Mouse (Mus musculus): ENCODE measurements at regions not wholly inside any gene's neighbourhood (a gene's known extent, or its start where the extent isn't known, plus 50 kb on each side); places are given as distances from the start of the nearest gene placed in this dataset.

GRCm38 (mm10) chr3:81375990-81376389 lies 339.8 kb downstream of the Pdgfc start:
- TF ChIP-seq CTCF (IDR thresholded peaks at IDR 0.05; ENCODE audit: low read depth) (no peak), EP300 (IDR thresholded peaks at IDR 0.05; ENCODE audit: low read depth) (no peak)
- no peak overlapping the region for H3K9ac ChIP-seq (replicated peaks; ENCODE audit: low read depth, low read length)
- no peak for ATAC-seq (ENCODE audit: insufficient read depth, low read depth)
- H3K27ac ChIP-seq (ENCODE audit: low read depth), result no peak overlapping the region
- 20% methylated on average over 2 of the region's 2 CpGs for WGBS
- H3K9me3 ChIP-seq (replicated peaks; ENCODE audit: control insufficient read depth, low read length), result no peaks in the 10 kb centered on the region
- no peak overlapping the region for H3K4me3 ChIP-seq (ENCODE audit: low read depth, low read length)
- no peaks in the 10 kb centered on the region for H3K27me3 ChIP-seq (ENCODE audit: control insufficient read depth, insufficient read depth, low read length)
- DNase-seq (ENCODE audit: low spot score), result no peak
- no peaks in the 10 kb centered on the region for H3K36me3 ChIP-seq (replicated peaks; ENCODE audit: control insufficient read depth, insufficient read depth, low read length)
- H3K4me1 ChIP-seq (ENCODE audit: control insufficient read depth, insufficient read depth), result no peaks in the 10 kb centered on the region
- H3K4me2 ChIP-seq (ENCODE audit: low read depth, low read length), result no peak overlapping the region

GRCm38 (mm10) chr3:81377466-81377865 lies 341.2 kb downstream of the Pdgfc start:
- ATAC-seq (ENCODE audit: insufficient read depth, low read depth), result no peak
- Histone ChIP-seq H3K36me3 (replicated peaks; ENCODE audit: control insufficient read depth, insufficient read depth, low read length) (no peaks in the 10 kb centered on the region), H3K4me2 (ENCODE audit: low read depth, low read length) (no peak overlapping the region), H3K4me1 (ENCODE audit: control insufficient read depth, insufficient read depth) (no peaks in the 10 kb centered on the region), H3K4me3 (ENCODE audit: low read depth, low read length) (no peak overlapping the region), H3K9me3 (replicated peaks; ENCODE audit: control insufficient read depth, low read length) (no peaks in the 10 kb centered on the region), H3K27ac (ENCODE audit: low read depth) (no peak overlapping the region), H3K9ac (replicated peaks; ENCODE audit: low read depth, low read length) (no peak overlapping the region), H3K27me3 (ENCODE audit: control insufficient read depth, insufficient read depth, low read length) (no peaks in the 10 kb centered on the region)
- WGBS, result 8% methylated on average over 3 of the region's 3 CpGs
- DNase-seq (ENCODE audit: low spot score), result peak; percentile 37
- TF ChIP-seq EP300 (IDR thresholded peaks at IDR 0.05; ENCODE audit: low read depth), result no peak
- no peak for TF ChIP-seq CTCF (IDR thresholded peaks at IDR 0.05; ENCODE audit: low read depth)

- ATAC-seq (ENCODE audit: insufficient read depth, low read depth), result no peak
Measured at GRCm38 (mm10) chr3:81379362-81379761, 343.1 kb downstream of the Pdgfc start.

GRCm38 (mm10) chr3:81386931-81387330 lies 350.7 kb downstream of the Pdgfc start:
- TF ChIP-seq CTCF (IDR thresholded peaks at IDR 0.05; ENCODE audit: low read depth) (no peak), EP300 (IDR thresholded peaks at IDR 0.05; ENCODE audit: low read depth) (no peak)
- H3K36me3 ChIP-seq (replicated peaks; ENCODE audit: control insufficient read depth, insufficient read depth, low read length), result no peaks in the 10 kb centered on the region
- WGBS, result 64% methylated on average over 14 of the region's 14 CpGs
- H3K27ac ChIP-seq (ENCODE audit: low read depth), result no peak overlapping the region
- no peaks in the 10 kb centered on the region for H3K4me1 ChIP-seq (ENCODE audit: control insufficient read depth, insufficient read depth)
- no peak overlapping the region for H3K9ac ChIP-seq (replicated peaks; ENCODE audit: low read depth, low read length)
- ATAC-seq (ENCODE audit: insufficient read depth, low read depth) (no peak), DNase-seq (ENCODE audit: low spot score) (no peak)
- no peak overlapping the region for H3K4me2 ChIP-seq (ENCODE audit: low read depth, low read length)
- no peaks in the 10 kb centered on the region for H3K27me3 ChIP-seq (ENCODE audit: control insufficient read depth, insufficient read depth, low read length)
- H3K4me3 ChIP-seq (ENCODE audit: low read depth, low read length), result no peak overlapping the region
- no peaks in the 10 kb centered on the region for H3K9me3 ChIP-seq (replicated peaks; ENCODE audit: control insufficient read depth, low read length)

More at GRCm38 (mm10) chr3:81379362-81379761, 343.1 kb downstream of the Pdgfc start:
- Histone ChIP-seq H3K27me3 (ENCODE audit: control insufficient read depth, insufficient read depth, low read length) (no peaks in the 10 kb centered on the region), H3K4me2 (ENCODE audit: low read depth, low read length) (no peak overlapping the region), H3K4me3 (ENCODE audit: low read depth, low read length) (no peak overlapping the region), H3K27ac (ENCODE audit: low read depth) (no peak overlapping the region), H3K9me3 (replicated peaks; ENCODE audit: control insufficient read depth, low read length) (no peaks in the 10 kb centered on the region), H3K9ac (replicated peaks; ENCODE audit: low read depth, low read length) (no peak overlapping the region), H3K36me3 (replicated peaks; ENCODE audit: control insufficient read depth, insufficient read depth, low read length) (no peaks in the 10 kb centered on the region), H3K4me1 (ENCODE audit: control insufficient read depth, insufficient read depth) (no peaks in the 10 kb centered on the region)
- 53% methylated on average over 1 of the region's 1 CpGs for WGBS
- DNase-seq (ENCODE audit: low spot score), result no peak
- TF ChIP-seq EP300 (IDR thresholded peaks at IDR 0.05; ENCODE audit: low read depth) (no peak), CTCF (IDR thresholded peaks at IDR 0.05; ENCODE audit: low read depth) (no peak)

GRCm38 (mm10) chr3:81387634-81388033 lies 351.4 kb downstream of the Pdgfc start:
- Histone ChIP-seq H3K27me3 (ENCODE audit: control insufficient read depth, insufficient read depth, low read length) (no peaks in the 10 kb centered on the region), H3K4me1 (ENCODE audit: control insufficient read depth, insufficient read depth) (no peaks in the 10 kb centered on the region), H3K4me3 (ENCODE audit: low read depth, low read length) (no peak overlapping the region), H3K9me3 (replicated peaks; ENCODE audit: control insufficient read depth, low read length) (no peaks in the 10 kb centered on the region), H3K9ac (replicated peaks; ENCODE audit: low read depth, low read length) (no peak overlapping the region), H3K36me3 (replicated peaks; ENCODE audit: control insufficient read depth, insufficient read depth, low read length) (no peaks in the 10 kb centered on the region), H3K27ac (ENCODE audit: low read depth) (no peak overlapping the region), H3K4me2 (ENCODE audit: low read depth, low read length) (no peak overlapping the region)
- ATAC-seq (ENCODE audit: insufficient read depth, low read depth) (no peak), DNase-seq (ENCODE audit: low spot score) (no peak)
- TF ChIP-seq CTCF (IDR thresholded peaks at IDR 0.05; ENCODE audit: low read depth) (no peak), EP300 (IDR thresholded peaks at IDR 0.05; ENCODE audit: low read depth) (no peak)
- WGBS, result 56% methylated on average over 4 of the region's 4 CpGs

- Histone ChIP-seq H3K4me1 (ENCODE audit: control insufficient read depth, insufficient read depth) (no peaks in the 10 kb centered on the region), H3K27me3 (ENCODE audit: control insufficient read depth, insufficient read depth, low read length) (no peaks in the 10 kb centered on the region), H3K36me3 (replicated peaks; ENCODE audit: control insufficient read depth, insufficient read depth, low read length) (no peaks in the 10 kb centered on the region), H3K27ac (ENCODE audit: low read depth) (no peak overlapping the region), H3K9ac (replicated peaks; ENCODE audit: low read depth, low read length) (no peak overlapping the region), H3K4me3 (ENCODE audit: low read depth, low read length) (no peak overlapping the region), H3K9me3 (replicated peaks; ENCODE audit: control insufficient read depth, low read length) (no peaks in the 10 kb centered on the region), H3K4me2 (ENCODE audit: low read depth, low read length) (no peak overlapping the region)
- 76% methylated on average over 1 of the region's 1 CpGs for WGBS
- ATAC-seq (ENCODE audit: insufficient read depth, low read depth) (no peak), DNase-seq (ENCODE audit: low spot score) (no peak)
- TF ChIP-seq EP300 (IDR thresholded peaks at IDR 0.05; ENCODE audit: low read depth) (no peak), CTCF (IDR thresholded peaks at IDR 0.05; ENCODE audit: low read depth) (no peak)
Measured at GRCm38 (mm10) chr3:81397212-81397611, 361.0 kb downstream of the Pdgfc start.

All from heart, postnatal 0 days (tissue).